Mouse (Mus musculus): ENCODE data around the gene Kcna10.

DNA sequence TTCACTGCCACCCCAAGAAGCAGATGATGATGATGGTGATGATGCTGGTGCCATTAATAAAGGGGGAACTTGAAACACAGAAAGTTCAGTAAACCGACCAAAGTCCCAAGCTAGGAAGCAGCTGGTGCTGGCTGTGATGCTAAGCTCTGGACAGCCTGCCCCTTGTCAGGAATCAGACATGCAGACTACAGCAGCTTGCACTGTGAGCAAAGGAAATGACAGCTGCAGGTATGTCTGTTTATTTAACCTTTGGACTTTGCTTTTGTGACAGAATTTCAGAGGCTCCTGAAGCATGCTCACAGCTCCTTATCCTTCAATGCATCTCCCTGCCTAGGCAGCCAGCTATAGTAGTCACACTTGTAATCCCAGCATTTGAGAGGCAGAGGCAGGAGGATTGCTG, 47.7 kb downstream of the Kcna10 start, which contains the start of gene A630076J17Rik:
- TF ChIP-seq CTCF (IDR thresholded peaks at IDR 0.05; ENCODE audit: low read depth, low read length) = no peak
- no peak for TF ChIP-seq POLR2A (IDR thresholded peaks at IDR 0.05; ENCODE audit: insufficient read depth, low read length)

Data from ES-Bruce4 (cell line).